Mouse (Mus musculus): Measurements from ENCODE around the gene Arl3.

DNA sequence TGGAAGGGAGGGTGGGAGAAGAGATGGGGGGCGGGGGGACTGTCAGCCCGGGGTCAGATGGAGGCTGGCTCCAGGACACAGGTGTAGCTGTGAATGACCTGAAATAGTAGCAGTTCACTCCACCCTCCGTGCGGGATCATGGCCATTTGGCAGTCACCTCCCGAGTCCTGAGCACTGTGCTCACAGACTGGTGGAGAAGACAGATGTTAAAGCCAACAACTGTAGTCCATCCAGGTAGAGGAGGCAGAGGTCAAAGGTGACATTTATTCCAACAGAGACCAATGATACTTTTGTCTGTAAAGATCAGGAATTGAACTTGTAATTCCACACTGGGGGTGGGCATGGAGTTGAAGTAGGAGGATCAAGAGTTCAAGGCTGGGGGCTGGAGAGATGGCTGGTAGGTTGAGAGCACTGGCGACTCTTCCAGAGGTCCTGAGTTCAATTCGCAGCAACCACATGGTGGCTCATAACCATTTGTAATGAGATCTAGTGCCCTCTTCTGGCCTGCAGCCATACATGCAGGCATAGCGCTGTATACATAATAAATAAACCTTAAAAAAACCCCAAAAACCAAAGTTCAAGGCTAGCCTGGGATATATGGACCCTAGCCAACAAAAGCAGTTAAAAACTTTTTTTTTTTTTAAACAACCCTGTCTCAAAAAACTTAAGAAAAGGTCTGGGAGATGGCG is 19.9 kb upstream of the Arl3 start:
- TF ChIP-seq CTCF (IDR thresholded peaks at IDR 0.05; ENCODE audit: borderline replicate concordance, control insufficient read depth, extremely low read depth, insufficient read depth, low read length, poor library complexity) (no peak), POLR2A (IDR thresholded peaks at IDR 0.05; ENCODE audit: control insufficient read depth, extremely low read depth, insufficient read depth, low read length, poor library complexity) (no peak)

Data from thymus, adult 2 months (tissue).